In genomic region chr12:36523515-36523914, GRCm38 (mm10) we compare ENCODE assay signal across 23 mouse cellular contexts.
DNase-seq lines count a peak whose midpoint lies in the region; ATAC-seq and TF ChIP-seq lines count a peak whose summit lies in the region.
"Had no signal": no experiment of that assay in that cellular context is flagged by ENCODE, and none has a peak within 500 bp of the region (broad histone marks: within the 10 kb centered on the region; RNA-seq: fewer than 3 reads in every experiment).

No protein-coding gene starts in this region.

- 84% methylated on average over 2 of the region's 2 CpGs for WGBS in kidney, postnatal 0 days

- peaks cover 0 to 3% of the 10 kb centered on the region in 2 experiments; a peak in 2 of 4 replicates for H3K4me1 ChIP-seq in MEL (ENCODE audit: control insufficient read depth in 1 of 2, insufficient read depth in 2 of 2, low read length in 2 of 2)
- H3K4me1 ChIP-seq in kidney, postnatal 0 days (replicated peaks; ENCODE audit: insufficient read depth, low read length), result no peaks in the 10 kb centered on the region
- H3K4me1 ChIP-seq: embryonic facial prominence, embryonic 15.5 days; limb, embryonic 12.5 days; liver, embryonic 13.5 days; midbrain, embryonic 12.5 days had no signal

- no peak overlapping the region for H3K4me2 ChIP-seq in kidney, postnatal 0 days (ENCODE audit: low read length)
- H3K4me2 ChIP-seq: embryonic facial prominence, embryonic 15.5 days; heart, embryonic 11.5 days; limb, embryonic 12.5 days; liver, embryonic 13.5 days; midbrain, embryonic 12.5 days had no signal

- TF ChIP-seq EP300 in MEL (IDR thresholded peaks at IDR 0.05; ENCODE audit: low read depth in 1 of 2, low read length in 2 of 2), result peak; percentile 20 to 73; a peak in 3 of 4 replicates

- no peaks in the 10 kb centered on the region for H3K79me2 ChIP-seq in MEL (ENCODE audit: control insufficient read depth, insufficient read depth, low read length, poor library complexity)

- TF ChIP-seq RAD21 in MEL (IDR thresholded peaks at IDR 0.05; ENCODE audit: low read depth, low read length), result no peak

- H3K9ac ChIP-seq in MEL (ENCODE audit: control insufficient read depth, low read depth, low read length, poor library complexity, severe bottlenecking), result no peak overlapping the region
- H3K9ac ChIP-seq in kidney, postnatal 0 days (ENCODE audit: low read depth, low read length), result no peak overlapping the region
- H3K9ac ChIP-seq: embryonic facial prominence, embryonic 15.5 days; limb, embryonic 12.5 days; liver, embryonic 13.5 days; midbrain, embryonic 12.5 days had no signal

- intact Hi-C loops in left cerebral cortex, postnatal 25 days (cut with DNase I), result no loop called here

- no peak overlapping the region for H3K27ac ChIP-seq in MEL (ENCODE audit: control insufficient read depth, low read depth, low read length)
- no peak overlapping the region for H3K27ac ChIP-seq in kidney, postnatal 0 days
- H3K27ac ChIP-seq: embryonic facial prominence, embryonic 15.5 days; limb, embryonic 12.5 days; liver, embryonic 13.5 days; midbrain, embryonic 12.5 days had no signal

- TF ChIP-seq POLR2A in MEL (IDR thresholded peaks at IDR 0.05; ENCODE audit: control insufficient read depth in 1 of 2, insufficient read depth in 1 of 2, low read depth in 1 of 2, low read length in 2 of 2, poor library complexity in 1 of 2), result no peak

- TF ChIP-seq CTCF in MEL (IDR thresholded peaks at IDR 0.05 in 2 of 3, conservative IDR thresholded peaks at IDR 0.05 in 1 of 3; ENCODE audit: control insufficient read depth in 1 of 3, insufficient read depth in 1 of 3, low read depth in 2 of 3, low read length in 3 of 3, poor library complexity in 1 of 3, severe bottlenecking in 1 of 3), result no peak
- no peak for TF ChIP-seq CTCF in kidney, postnatal 0 days (IDR thresholded peaks at IDR 0.05; ENCODE audit: low read depth)

- H3K4me3 ChIP-seq in MEL (ENCODE audit: control insufficient read depth in 1 of 2, insufficient read depth in 1 of 2, low read depth in 2 of 2, low read length in 2 of 2), result no peak overlapping the region
- no peak overlapping the region for H3K4me3 ChIP-seq in kidney, postnatal 0 days (replicated peaks; ENCODE audit: low read depth, low read length)
- H3K4me3 ChIP-seq: embryonic facial prominence, embryonic 15.5 days; limb, embryonic 12.5 days; liver, embryonic 13.5 days; midbrain, embryonic 12.5 days had no signal

- H3K27me3 ChIP-seq in MEL (ENCODE audit: control insufficient read depth in 1 of 2, insufficient read depth in 2 of 2, low read length in 2 of 2), result no peaks in the 10 kb centered on the region
- no peaks in the 10 kb centered on the region for H3K27me3 ChIP-seq in kidney, postnatal 0 days (ENCODE audit: insufficient read depth, low read length)
- H3K27me3 ChIP-seq: embryonic facial prominence, embryonic 15.5 days; limb, embryonic 12.5 days; liver, embryonic 13.5 days; midbrain, embryonic 12.5 days had no signal

- ATAC-seq in kidney, postnatal 0 days (replicated peaks; ENCODE audit: low FRiP score, low read depth), result peak; percentile 40; the same call in 1 of the 2 replicates
- ATAC-seq in megakaryocyte-erythroid progenitor cell, adult 5-6 weeks (replicated peaks; ENCODE audit: low FRiP score, low TSS enrichment, poor library complexity, severe bottlenecking), result 0 out of 2 replicates have a peak, but pooled peaks have one; percentile 26
- ATAC-seq: forebrain, embryonic 16.5 days; hindbrain, embryonic 16.5 days had no signal

- H3K9me3 ChIP-seq in MEL (replicated peaks; ENCODE audit: insufficient read depth, low read length), result no peaks in the 10 kb centered on the region
- no peaks in the 10 kb centered on the region for H3K9me3 ChIP-seq in kidney, postnatal 0 days (replicated peaks; ENCODE audit: low read length)
- H3K9me3 ChIP-seq: embryonic facial prominence, embryonic 15.5 days; limb, embryonic 12.5 days; liver, embryonic 13.5 days; midbrain, embryonic 12.5 days had no signal

- peak; percentile 33 for DNase-seq in kidney, adult 11 months
- no peak for DNase-seq in kidney, postnatal 4 days
- no peak for DNase-seq in MEL (ENCODE audit: low read depth, low spot score)
- no peak for DNase-seq in kidney, postnatal 0 days (ENCODE audit: low spot score)
- no peak for DNase-seq in cerebellum, postnatal 25 days
- no peak for DNase-seq in ovary, postnatal 10 days (ENCODE audit: low spot score)
- no peak for DNase-seq in left cerebral cortex, postnatal 25 days (ENCODE audit: low spot score in 2 of 2)
- DNase-seq: adrenal gland, postnatal 25 days; cerebellum, adult 9-10 months; gastrocnemius, postnatal 10 days; liver, embryonic 13.5 days; lung, adult 2 months; lung, postnatal 14 days; right cerebral cortex, postnatal 14 days; thymus, adult 18-20 months; thymus, postnatal 36 days had no signal

- peaks cover 0 to 16% of the 10 kb centered on the region in 2 experiments; a peak in 2 of 4 replicates for H3K36me3 ChIP-seq in MEL (ENCODE audit: control insufficient read depth in 1 of 2, insufficient read depth in 2 of 2, low read length in 2 of 2)
- H3K36me3 ChIP-seq in kidney, postnatal 0 days (ENCODE audit: insufficient read depth, low read length), result no peaks in the 10 kb centered on the region
- H3K36me3 ChIP-seq: embryonic facial prominence, embryonic 15.5 days; limb, embryonic 12.5 days; liver, embryonic 13.5 days; midbrain, embryonic 12.5 days had no signal

TF ChIP-seq in MEL, 35 proteins besides CTCF, POLR2A, EP300 and RAD21:
- no peak for TF ChIP-seq ZNF384 (IDR thresholded peaks at IDR 0.05; ENCODE audit: low read depth, low read length)
- TF ChIP-seq GATA1 (IDR thresholded peaks at IDR 0.05; ENCODE audit: low read depth, low read length), result 0 out of 2 replicates have a peak, but pooled peaks have one; percentile 13
- 0 out of 2 replicates have a peak, but pooled peaks have one; percentile 33 for TF ChIP-seq TCF12 (IDR thresholded peaks at IDR 0.05; ENCODE audit: low read depth, low read length)
